Mouse (Mus musculus): ENCODE data around the gene Ano6. TPM values are rescaled to one million over a fixed set of nuclear protein-coding genes. Genes with fewer than 3 reads are reported as not detected.

Gene Ano6
- polyA plus RNA-seq, 1 experiment from 2014 or later, result 23.9 TPM

DNA sequence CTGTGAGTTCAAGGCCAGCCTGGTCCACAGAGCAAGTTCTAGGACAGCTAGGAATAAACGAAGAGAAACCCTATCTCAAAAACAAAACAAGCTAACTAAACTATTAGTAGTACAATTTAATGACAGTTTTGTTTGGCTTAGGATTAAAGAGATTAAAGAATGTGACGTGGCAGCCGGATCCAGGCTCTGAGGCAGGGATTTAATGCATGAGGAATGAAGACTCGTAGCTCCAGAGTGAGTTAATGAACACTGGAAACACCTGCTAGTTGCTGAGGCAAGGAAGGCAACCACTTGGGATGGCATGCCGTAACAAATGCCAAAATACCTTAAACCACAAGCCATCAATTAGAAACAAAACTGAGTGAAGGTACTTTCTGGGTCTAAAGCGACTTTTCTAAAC lies 153.7 kb downstream of the Ano6 start:
- Histone ChIP-seq H3K27me3 (replicated peaks; ENCODE audit: control insufficient read depth, insufficient read depth, low read length) (no peaks in the 10 kb centered on the region), H3K4me3 (ENCODE audit: low read depth, low read length) (no peak overlapping the region), H3K4me1 (replicated peaks; ENCODE audit: control insufficient read depth, insufficient read depth, low read length) (no peaks in the 10 kb centered on the region), H3K4me2 (replicated peaks; ENCODE audit: low read depth) (no peak overlapping the region), H3K9ac (ENCODE audit: low read depth, low read length) (no peak overlapping the region), H3K27ac (ENCODE audit: low read depth, low read length) (no peak overlapping the region), H3K9me3 (ENCODE audit: control insufficient read depth) (0 out of 2 replicates have a peak, but pooled peaks cover 1% of the 10 kb centered on the region), H3K36me3 (ENCODE audit: control insufficient read depth, insufficient read depth) (peaks cover 45% of the 10 kb centered on the region)
- no peak for ATAC-seq
- 71% methylated on average over 6 of the region's 6 CpGs for WGBS
- no peak for TF ChIP-seq CTCF (IDR thresholded peaks at IDR 0.05; ENCODE audit: low read depth)

DNA sequence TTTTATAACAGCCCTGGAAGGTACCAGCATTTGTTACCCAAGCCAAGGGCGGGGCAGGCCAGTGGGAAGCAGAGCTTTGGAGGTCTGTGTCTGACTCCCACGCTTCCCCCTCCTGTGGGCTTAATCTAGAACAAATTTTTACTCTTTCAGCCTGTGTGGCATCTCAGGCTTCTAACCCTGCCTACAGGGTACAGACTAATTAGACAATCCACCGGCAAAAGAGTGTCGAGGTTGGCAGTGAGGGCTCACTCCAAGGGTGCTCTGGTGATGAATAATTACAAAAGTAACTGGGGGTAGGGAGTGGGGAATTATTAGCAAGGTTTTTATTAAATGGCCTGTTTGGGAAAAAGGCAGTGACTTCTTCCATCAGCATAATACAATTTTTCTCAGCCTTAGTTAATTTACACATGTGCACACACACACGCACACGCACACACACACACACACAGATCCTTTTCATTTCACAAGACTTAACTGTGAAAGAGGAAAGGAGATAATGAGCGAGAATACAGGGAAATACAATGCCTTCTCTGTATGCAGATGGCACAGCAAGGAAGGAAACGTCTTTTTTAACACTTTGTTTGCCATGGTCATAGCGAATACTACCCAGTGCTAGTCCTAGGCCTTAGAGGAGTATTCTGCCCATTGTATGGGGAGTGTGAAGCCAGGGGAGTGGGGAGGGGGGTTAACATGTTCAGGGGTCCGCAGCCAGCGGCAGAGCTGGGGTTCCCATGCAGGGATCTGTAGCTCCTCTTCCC lies 155.5 kb downstream of the Ano6 start:
- ATAC-seq, result no peak
- no peak overlapping the region for H3K4me3 ChIP-seq (ENCODE audit: low read depth, low read length)
- no peaks in the 10 kb centered on the region for H3K4me1 ChIP-seq (replicated peaks; ENCODE audit: control insufficient read depth, insufficient read depth, low read length)
- no peaks in the 10 kb centered on the region for H3K27me3 ChIP-seq (replicated peaks; ENCODE audit: control insufficient read depth, insufficient read depth, low read length)
- no peak overlapping the region for H3K4me2 ChIP-seq (replicated peaks; ENCODE audit: low read depth)
- TF ChIP-seq CTCF (IDR thresholded peaks at IDR 0.05; ENCODE audit: low read depth), result no peak
- peaks cover 44% of the 10 kb centered on the region for H3K36me3 ChIP-seq (ENCODE audit: control insufficient read depth, insufficient read depth)
- 76% methylated on average over 11 of the region's 11 CpGs for WGBS
- no peak overlapping the region for H3K9ac ChIP-seq (ENCODE audit: low read depth, low read length)
- no peak overlapping the region for H3K27ac ChIP-seq (ENCODE audit: low read depth, low read length)
- no peaks in the 10 kb centered on the region for H3K9me3 ChIP-seq (ENCODE audit: control insufficient read depth)

GRCm38 (mm10) chr15:95948411-95948810 lies 157.8 kb downstream of the Ano6 start:
- TF ChIP-seq CTCF (IDR thresholded peaks at IDR 0.05; ENCODE audit: low read depth), result no peak
- Histone ChIP-seq H3K27ac (ENCODE audit: low read depth, low read length) (no peak overlapping the region), H3K9me3 (ENCODE audit: control insufficient read depth) (no peaks in the 10 kb centered on the region), H3K36me3 (ENCODE audit: control insufficient read depth, insufficient read depth) (peaks cover 55% of the 10 kb centered on the region), H3K4me2 (replicated peaks; ENCODE audit: low read depth) (no peak overlapping the region), H3K9ac (ENCODE audit: low read depth, low read length) (no peak overlapping the region), H3K27me3 (replicated peaks; ENCODE audit: control insufficient read depth, insufficient read depth, low read length) (no peaks in the 10 kb centered on the region), H3K4me3 (ENCODE audit: low read depth, low read length) (no peak overlapping the region), H3K4me1 (replicated peaks; ENCODE audit: control insufficient read depth, insufficient read depth, low read length) (no peaks in the 10 kb centered on the region)
- no peak for ATAC-seq
- WGBS, result 95% methylated on average over 18 of the region's 18 CpGs

DNA sequence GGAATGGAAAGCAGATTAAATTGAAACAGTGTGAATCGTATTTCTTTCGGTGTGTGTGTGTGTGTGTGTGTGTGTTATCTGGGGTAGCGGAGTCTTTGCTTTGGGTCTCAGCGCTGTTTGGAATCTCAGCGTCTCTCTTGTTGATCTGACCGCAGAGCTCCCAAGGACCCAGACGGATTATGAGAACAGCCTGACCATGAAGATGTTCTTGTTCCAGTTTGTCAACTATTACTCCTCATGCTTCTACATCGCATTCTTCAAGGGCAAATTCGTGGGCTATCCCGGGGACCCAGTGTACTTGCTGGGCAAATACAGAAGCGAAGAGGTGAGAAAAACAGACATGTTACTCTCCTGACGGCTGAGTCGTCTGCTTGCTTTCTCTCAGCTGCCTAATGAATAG lies 158.7 kb downstream of the Ano6 start:
- Histone ChIP-seq H3K4me3 (ENCODE audit: low read depth, low read length) (no peak overlapping the region), H3K9me3 (ENCODE audit: control insufficient read depth) (no peaks in the 10 kb centered on the region), H3K36me3 (ENCODE audit: control insufficient read depth, insufficient read depth) (peaks cover 62% of the 10 kb centered on the region), H3K4me2 (replicated peaks; ENCODE audit: low read depth) (no peak overlapping the region), H3K4me1 (replicated peaks; ENCODE audit: control insufficient read depth, insufficient read depth, low read length) (no peaks in the 10 kb centered on the region), H3K27ac (ENCODE audit: low read depth, low read length) (no peak overlapping the region), H3K9ac (ENCODE audit: low read depth, low read length) (no peak overlapping the region), H3K27me3 (replicated peaks; ENCODE audit: control insufficient read depth, insufficient read depth, low read length) (no peaks in the 10 kb centered on the region)
- 89% methylated on average over 13 of the region's 13 CpGs for WGBS
- TF ChIP-seq CTCF (IDR thresholded peaks at IDR 0.05; ENCODE audit: low read depth), result no peak
- no peak for ATAC-seq

- WGBS, result 67% methylated on average over 5 of the region's 5 CpGs
Observed at GRCm38 (mm10) chr15:95951497-95951896, 160.9 kb downstream of the Ano6 start.

GRCm38 (mm10) chr15:95956692-95957091 lies 166.0 kb downstream of the Ano6 start:
- H3K27ac ChIP-seq (ENCODE audit: low read depth, low read length), result no peak overlapping the region
- H3K4me1 ChIP-seq (replicated peaks; ENCODE audit: control insufficient read depth, insufficient read depth, low read length), result no peaks in the 10 kb centered on the region
- H3K36me3 ChIP-seq (ENCODE audit: control insufficient read depth, insufficient read depth), result peaks cover 65% of the 10 kb centered on the region
- no peak overlapping the region for H3K4me3 ChIP-seq (ENCODE audit: low read depth, low read length)
- 84% methylated on average over 3 of the region's 3 CpGs for WGBS
- no peaks in the 10 kb centered on the region for H3K9me3 ChIP-seq (ENCODE audit: control insufficient read depth)
- no peak overlapping the region for H3K9ac ChIP-seq (ENCODE audit: low read depth, low read length)
- TF ChIP-seq CTCF (IDR thresholded peaks at IDR 0.05; ENCODE audit: low read depth), result no peak
- H3K4me2 ChIP-seq (replicated peaks; ENCODE audit: low read depth), result no peak overlapping the region
- no peak for ATAC-seq
- H3K27me3 ChIP-seq (replicated peaks; ENCODE audit: control insufficient read depth, insufficient read depth, low read length), result no peaks in the 10 kb centered on the region

More at GRCm38 (mm10) chr15:95951497-95951896, 160.9 kb downstream of the Ano6 start:
- no peaks in the 10 kb centered on the region for H3K27me3 ChIP-seq (replicated peaks; ENCODE audit: control insufficient read depth, insufficient read depth, low read length)
- ATAC-seq, result no peak
- no peak overlapping the region for H3K9ac ChIP-seq (ENCODE audit: low read depth, low read length)
- TF ChIP-seq CTCF (IDR thresholded peaks at IDR 0.05; ENCODE audit: low read depth), result no peak
- no peak overlapping the region for H3K4me3 ChIP-seq (ENCODE audit: low read depth, low read length)
- H3K4me1 ChIP-seq (replicated peaks; ENCODE audit: control insufficient read depth, insufficient read depth, low read length), result no peaks in the 10 kb centered on the region
- H3K36me3 ChIP-seq (ENCODE audit: control insufficient read depth, insufficient read depth), result peaks cover 74% of the 10 kb centered on the region
- no peak overlapping the region for H3K27ac ChIP-seq (ENCODE audit: low read depth, low read length)
- no peak overlapping the region for H3K4me2 ChIP-seq (replicated peaks; ENCODE audit: low read depth)
- no peaks in the 10 kb centered on the region for H3K9me3 ChIP-seq (ENCODE audit: control insufficient read depth)

Data from intestine, postnatal 0 days (tissue).